Mouse (Mus musculus) E14TG2a.4 (cell line): Measurements from ENCODE around the gene Lasp1.

ENCODE experiments used
- CTCF ChIP-seq: conservative IDR thresholded peaks from 2 replicates; pipeline ENCODE4 v1.5.1; 2014; ENCODE audit warnings: low read length
- NANOG ChIP-seq: IDR thresholded peaks from 2 replicates; pipeline ENCODE4 v1.6.1; 2014; ENCODE audit warnings: borderline replicate concordance, low read length, mixed read lengths
- POU5F1 ChIP-seq: IDR thresholded peaks from 2 replicates; pipeline ENCODE4 v1.6.1; 2014; ENCODE audit warnings: low read length, borderline replicate concordance

- no peak for TF ChIP-seq CTCF
- no peak for TF ChIP-seq POU5F1
- TF ChIP-seq NANOG: no peak
These were observed 39.9 kb upstream of the Lasp1 start for GRCm38 (mm10) chr11:97758942-97759341.
